Mouse (Mus musculus) midbrain, embryonic 11.5 days (tissue): Measurements from ENCODE around the gene Fibcd1. TPM values are rescaled to one million over a fixed set of nuclear protein-coding genes. Genes with fewer than 3 reads are reported as not detected.
A peak's percentile ranks its signal among the peaks of the same experiment; 100 is the strongest.

Experiments used
- ATAC-seq: fragments of 200-750 bp; cut with Nextera tagmentation; 2 replicates; pipeline ENCODE4 v1.8.0; 2017; ENCODE audit warnings: moderate TSS enrichment, moderate library complexity; ENCODE audit not compliant: low FRiP score
- DNase-seq: peaks from one replicate; pipeline ENCODE4 v3.0.0; 2015; ENCODE audit warnings: low spot score; ENCODE audit errors: missing footprints
- H3K27ac ChIP-seq: fragments of 300-500 bp; sonication (generic); 2 replicates; pipeline ENCODE4 v1.5.1; 2014; ENCODE audit warnings: low read depth, low read length
- H3K27me3 ChIP-seq: fragments of 300-500 bp; sonication (generic); 2 replicates; pipeline ENCODE4 v1.6.1; 2014; ENCODE audit warnings: mild to moderate bottlenecking, low read length, moderate library complexity, mixed read lengths; ENCODE audit not compliant: control insufficient read depth, insufficient read depth
- H3K36me3 ChIP-seq: fragments of 300-500 bp; sonication (generic); 2 replicates; pipeline ENCODE4 v1.6.1; 2014; ENCODE audit warnings: mild to moderate bottlenecking, low read length, moderate library complexity, mixed read lengths; ENCODE audit not compliant: control insufficient read depth, insufficient read depth
- H3K4me1 ChIP-seq: fragments of 300-500 bp; sonication (generic); 2 replicates; pipeline ENCODE4 v1.6.1; 2014; ENCODE audit warnings: low read length; ENCODE audit not compliant: control insufficient read depth, insufficient read depth
- H3K4me2 ChIP-seq: fragments of 300-500 bp; sonication (generic); 2 replicates; pipeline ENCODE4 v1.6.1; 2014; ENCODE audit warnings: mild to moderate bottlenecking, moderate library complexity
- H3K4me3 ChIP-seq: fragments of 300-500 bp; sonication (generic); 2 replicates; pipeline ENCODE4 v1.5.1; 2014; ENCODE audit warnings: low read depth, low read length
- H3K9ac ChIP-seq: fragments of 300-500 bp; sonication (generic); 2 replicates; pipeline ENCODE4 v1.6.1; 2014; ENCODE audit warnings: low read length
- H3K9me3 ChIP-seq: fragments of 300-500 bp; sonication (generic); 2 replicates; pipeline ENCODE4 v1.6.1; 2016; ENCODE audit warnings: low read length; ENCODE audit not compliant: control insufficient read depth
- WGBS: fragments of 180-500 bp; shearing (Covaris S2); extraction: QIAGEN DNeasy Blood & Tissue Kit; methylation state at CpG from one replicate; pipeline ENCODE4 v1.1.7; 2014; 5-methylcytosine and 5-hydroxymethylcytosine counted together
- polyA plus RNA-seq: library from polyadenylated mRNA; unstranded; fragments of >200 nt; fragmentation: Nextera tagmentation; extraction: Ambion mirVana; gene quantifications from 2 replicates; pipeline ENCODE4 v1.2.1, GENCODE M21; 2014

Fibcd1 gene
- polyA plus RNA-seq, 1 experiment from 2014 or later: 1.7 TPM

DNA sequence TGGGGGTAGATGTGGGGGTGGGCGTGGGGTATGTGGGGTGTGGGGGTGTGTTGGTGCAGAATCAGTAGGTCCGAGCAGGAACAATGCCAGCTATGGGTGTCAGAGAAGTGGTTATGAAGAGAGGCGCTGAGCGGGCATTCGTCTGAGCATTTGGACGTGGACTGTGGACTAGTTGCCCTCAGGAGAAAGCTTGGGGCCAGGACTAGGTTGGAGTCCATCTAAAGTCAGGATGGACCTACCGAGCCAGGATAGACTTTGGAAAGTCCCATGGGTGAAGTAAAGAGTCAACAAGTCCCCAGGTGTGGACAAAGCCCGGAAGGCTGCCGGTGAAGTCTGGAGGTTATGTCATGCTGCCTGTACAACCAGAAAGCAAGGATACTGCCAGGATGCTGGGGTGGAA is 19.1 kb upstream of the Fibcd1 start:
- Histone ChIP-seq H3K36me3 (no peaks in the 10 kb centered on the region), H3K9me3 (no peaks in the 10 kb centered on the region), H3K27me3 (no peaks in the 10 kb centered on the region), H3K4me1 (no peaks in the 10 kb centered on the region), H3K4me2 (no peak overlapping the region), H3K4me3 (no peak overlapping the region), H3K9ac (no peak overlapping the region), H3K27ac (no peak overlapping the region)
- 91% methylated on average over 9 of the region's 9 CpGs for WGBS
- ATAC-seq: no peak
- DNase-seq: no peak

DNA sequence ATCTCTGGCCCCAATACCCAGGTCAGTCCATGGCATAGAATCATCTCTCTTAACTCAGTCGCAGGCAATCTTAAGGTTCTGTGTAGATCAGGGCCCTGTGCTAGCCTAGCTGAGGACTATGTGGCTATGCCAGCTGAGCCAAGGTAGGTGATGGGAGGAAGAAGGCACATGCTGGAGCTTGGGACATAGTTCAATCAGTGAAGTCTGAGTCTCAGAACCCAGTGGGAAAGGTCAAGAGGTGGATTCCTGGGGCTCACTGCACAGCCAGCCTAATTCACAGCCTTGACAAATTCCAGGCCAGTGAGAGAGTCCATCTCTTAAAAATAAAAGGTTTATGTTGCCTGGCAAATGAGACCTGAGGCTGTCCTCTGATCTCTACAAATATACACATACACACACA is 18.0 kb upstream of the Fibcd1 start:
- no peaks in the 10 kb centered on the region for H3K27me3 ChIP-seq
- no peak for ATAC-seq
- DNase-seq: no peak
- H3K27ac ChIP-seq: no peak overlapping the region
- no peaks in the 10 kb centered on the region for H3K36me3 ChIP-seq
- H3K4me1 ChIP-seq: peaks cover 8% of the 10 kb centered on the region
- 82% methylated on average over 1 of the region's 1 CpGs for WGBS
- no peak overlapping the region for H3K9ac ChIP-seq
- H3K4me3 ChIP-seq: no peak overlapping the region
- no peak overlapping the region for H3K4me2 ChIP-seq
- H3K9me3 ChIP-seq: no peaks in the 10 kb centered on the region

DNA sequence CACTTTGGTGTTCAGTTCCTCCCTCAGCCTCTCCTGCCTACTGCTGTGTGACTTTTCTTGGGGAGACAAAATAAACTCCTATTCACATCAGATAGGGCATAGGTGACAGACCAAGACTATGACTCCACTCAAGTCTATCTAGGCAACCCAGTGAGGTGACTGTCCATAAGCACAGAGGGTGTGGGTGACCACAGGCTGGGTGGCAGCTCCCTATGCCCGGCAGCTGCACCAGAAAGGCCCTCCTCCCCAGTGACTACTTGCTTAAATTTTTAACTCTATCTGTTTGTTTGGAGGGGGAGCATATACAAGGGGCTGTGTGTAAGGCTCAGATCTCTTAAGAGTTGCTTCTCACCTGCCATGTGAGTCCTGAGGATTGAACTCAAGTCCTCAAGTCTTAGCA is 17.1 kb upstream of the Fibcd1 start:
- Histone ChIP-seq H3K4me2 (no peak overlapping the region; the same call in 1 of the 2 replicates), H3K27ac (no peak overlapping the region), H3K9ac (no peak overlapping the region), H3K4me1 (peaks cover 14% of the 10 kb centered on the region), H3K9me3 (no peaks in the 10 kb centered on the region), H3K36me3 (no peaks in the 10 kb centered on the region), H3K27me3 (no peaks in the 10 kb centered on the region), H3K4me3 (no peak overlapping the region)
- DNase-seq (no peak), ATAC-seq (no peak)
- WGBS: 76% methylated on average over 1 of the region's 1 CpGs

GRCm38 (mm10) chr2:31858500-31858899 is 12.7 kb upstream of the Fibcd1 start:
- 6% methylated on average over 12 of the region's 12 CpGs for WGBS

GRCm38 (mm10) chr2:31857180-31857579 is 11.4 kb upstream of the Fibcd1 start:
- H3K9me3 ChIP-seq: no peaks in the 10 kb centered on the region
- H3K4me2 ChIP-seq: no peak overlapping the region
- H3K27me3 ChIP-seq: no peaks in the 10 kb centered on the region; the same call in 1 of the 2 replicates
- H3K4me3 ChIP-seq: no peak overlapping the region
- peaks cover 14% of the 10 kb centered on the region for H3K4me1 ChIP-seq
- WGBS: 82% methylated on average over 6 of the region's 6 CpGs
- H3K9ac ChIP-seq: no peak overlapping the region
- no peak overlapping the region for H3K27ac ChIP-seq
- no peak for ATAC-seq
- no peak for DNase-seq
- no peaks in the 10 kb centered on the region for H3K36me3 ChIP-seq

More at GRCm38 (mm10) chr2:31858500-31858899, 12.7 kb upstream of the Fibcd1 start:
- Histone ChIP-seq H3K27ac (no peak overlapping the region), H3K9ac (peak overlapping the region; percentile 24; the same call in 1 of the 2 replicates), H3K4me1 (peaks cover 14% of the 10 kb centered on the region), H3K4me3 (no peak overlapping the region), H3K27me3 (no peaks in the 10 kb centered on the region; the same call in 1 of the 2 replicates), H3K9me3 (no peaks in the 10 kb centered on the region), H3K4me2 (peak overlapping the region; percentile 12; the same call in 1 of the 2 replicates), H3K36me3 (no peaks in the 10 kb centered on the region)
- DNase-seq (no peak), ATAC-seq (peak; percentile 48; the same call in 1 of the 2 replicates)

DNA sequence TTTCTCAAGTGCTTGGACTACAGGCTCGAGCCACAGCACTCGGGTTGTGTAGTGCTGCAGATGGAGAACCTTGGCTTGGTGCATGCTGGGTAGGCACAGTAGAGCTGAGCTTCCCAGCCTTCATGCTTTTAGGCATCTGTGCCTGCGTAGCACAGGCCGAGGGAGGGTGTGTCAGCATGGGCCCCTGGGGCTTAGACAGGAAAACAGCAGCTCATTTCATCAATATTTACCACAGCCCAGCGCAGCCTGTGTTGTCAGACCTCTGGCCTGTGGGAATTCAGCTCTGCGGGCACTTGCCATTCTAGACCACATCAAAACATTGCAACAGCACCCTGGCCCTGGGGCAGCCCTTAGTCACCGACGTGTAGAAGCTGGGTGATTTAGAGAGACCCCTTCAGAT is 10.2 kb upstream of the Fibcd1 start:
- DNase-seq (no peak), ATAC-seq (no peak)
- Histone ChIP-seq H3K4me3 (no peak overlapping the region), H3K36me3 (no peaks in the 10 kb centered on the region), H3K27me3 (no peaks in the 10 kb centered on the region; the same call in 1 of the 2 replicates), H3K9me3 (no peaks in the 10 kb centered on the region), H3K4me2 (no peak overlapping the region), H3K27ac (no peak overlapping the region), H3K4me1 (peaks cover 14% of the 10 kb centered on the region), H3K9ac (no peak overlapping the region)
- 77% methylated on average over 8 of the region's 8 CpGs for WGBS

DNA sequence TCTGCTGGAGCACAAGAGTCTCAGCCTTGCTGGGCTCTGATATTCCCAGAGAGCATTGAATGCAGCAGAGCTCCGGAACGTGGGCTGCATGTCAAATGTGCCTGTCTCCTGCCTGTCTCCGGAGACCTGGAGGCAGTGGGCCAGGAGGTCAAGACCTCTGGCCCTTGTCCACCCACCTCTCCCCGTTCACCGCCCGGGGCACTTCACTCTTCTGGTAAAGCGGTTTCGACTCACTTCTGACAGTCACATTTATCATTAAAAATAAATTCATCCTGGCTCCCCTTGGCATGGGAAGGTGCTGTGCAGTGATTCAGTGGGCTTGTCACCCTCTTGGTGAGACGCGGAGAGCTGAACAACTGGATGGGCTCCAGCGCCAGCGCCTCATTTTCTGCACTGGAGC is 4.3 kb upstream of the Fibcd1 start:
- Histone ChIP-seq H3K36me3 (no peaks in the 10 kb centered on the region), H3K4me1 (peaks cover 13% of the 10 kb centered on the region), H3K4me3 (no peak overlapping the region), H3K9me3 (no peaks in the 10 kb centered on the region), H3K4me2 (no peak overlapping the region), H3K27me3 (peaks cover 23% of the 10 kb centered on the region), H3K9ac (no peak overlapping the region), H3K27ac (no peak overlapping the region)
- DNase-seq (no peak), ATAC-seq (no peak)
- WGBS: 41% methylated on average over 12 of the region's 12 CpGs

DNA sequence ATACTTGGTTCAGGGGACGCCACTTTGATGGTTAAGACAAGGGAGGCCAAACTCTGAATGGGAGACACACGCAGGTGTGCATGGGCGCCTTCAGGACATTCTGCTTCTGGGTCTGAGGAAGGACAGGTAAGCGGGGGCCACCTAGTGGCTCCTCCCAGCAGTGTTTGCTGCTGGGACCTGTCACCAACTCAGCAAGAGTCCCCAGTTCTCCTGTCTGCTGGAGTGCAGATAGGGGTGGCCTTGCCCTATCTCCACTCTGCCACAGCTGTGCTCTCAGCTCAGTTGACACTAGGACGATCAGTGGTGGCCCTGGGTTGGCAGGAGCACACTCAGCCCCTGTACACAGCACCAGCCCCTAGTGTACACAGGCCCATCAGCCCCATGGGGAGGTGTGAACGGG is 2.1 kb upstream of the Fibcd1 start:
- 28% methylated on average over 6 of the region's 6 CpGs for WGBS
- no peak overlapping the region for H3K27ac ChIP-seq
- H3K4me1 ChIP-seq: peaks cover 17% of the 10 kb centered on the region

GRCm38 (mm10) chr2:31846692-31847660 is 1.2 kb upstream of the Fibcd1 start:
- Histone ChIP-seq H3K27me3 (peaks cover 40% of the 10 kb centered on the region), H3K9ac (peak overlapping the region; percentile 55; the same call in 1 of the 2 replicates), H3K9me3 (no peaks in the 10 kb centered on the region), H3K27ac (no peak overlapping the region), H3K4me1 (peaks cover 17% of the 10 kb centered on the region), H3K4me2 (peak overlapping the region; percentile 84), H3K4me3 (peak overlapping the region; percentile 48), H3K36me3 (no peaks in the 10 kb centered on the region)
- no peak for ATAC-seq
- 5% methylated on average over 35 of the region's 35 CpGs for WGBS
- DNase-seq: peak; percentile 95

More for the DNA sequence above, 2.1 kb upstream of the Fibcd1 start:
- Histone ChIP-seq H3K9ac (no peak overlapping the region), H3K27me3 (peaks cover 40% of the 10 kb centered on the region), H3K4me3 (no peak overlapping the region), H3K4me2 (no peak overlapping the region), H3K36me3 (no peaks in the 10 kb centered on the region), H3K9me3 (no peaks in the 10 kb centered on the region)
- ATAC-seq (peak; percentile 20), DNase-seq (peak; percentile 86)
